Mouse (Mus musculus) left cerebral cortex, adult 9 months (tissue): ENCODE measurements around the gene H2afx.
"Not testable (repeated sequence)": the region's sequence is repeated elsewhere in the genome, so short reads cannot be mapped to it uniquely, and the experiment has no call there.

Experiments used
- DNase-seq, 2 experiments: peaks; one replicate each; pipeline ENCODE4 v3.0.0; 2022; ENCODE audit warnings: low spot score in 2 of 2

Gene H2afx

DNA sequence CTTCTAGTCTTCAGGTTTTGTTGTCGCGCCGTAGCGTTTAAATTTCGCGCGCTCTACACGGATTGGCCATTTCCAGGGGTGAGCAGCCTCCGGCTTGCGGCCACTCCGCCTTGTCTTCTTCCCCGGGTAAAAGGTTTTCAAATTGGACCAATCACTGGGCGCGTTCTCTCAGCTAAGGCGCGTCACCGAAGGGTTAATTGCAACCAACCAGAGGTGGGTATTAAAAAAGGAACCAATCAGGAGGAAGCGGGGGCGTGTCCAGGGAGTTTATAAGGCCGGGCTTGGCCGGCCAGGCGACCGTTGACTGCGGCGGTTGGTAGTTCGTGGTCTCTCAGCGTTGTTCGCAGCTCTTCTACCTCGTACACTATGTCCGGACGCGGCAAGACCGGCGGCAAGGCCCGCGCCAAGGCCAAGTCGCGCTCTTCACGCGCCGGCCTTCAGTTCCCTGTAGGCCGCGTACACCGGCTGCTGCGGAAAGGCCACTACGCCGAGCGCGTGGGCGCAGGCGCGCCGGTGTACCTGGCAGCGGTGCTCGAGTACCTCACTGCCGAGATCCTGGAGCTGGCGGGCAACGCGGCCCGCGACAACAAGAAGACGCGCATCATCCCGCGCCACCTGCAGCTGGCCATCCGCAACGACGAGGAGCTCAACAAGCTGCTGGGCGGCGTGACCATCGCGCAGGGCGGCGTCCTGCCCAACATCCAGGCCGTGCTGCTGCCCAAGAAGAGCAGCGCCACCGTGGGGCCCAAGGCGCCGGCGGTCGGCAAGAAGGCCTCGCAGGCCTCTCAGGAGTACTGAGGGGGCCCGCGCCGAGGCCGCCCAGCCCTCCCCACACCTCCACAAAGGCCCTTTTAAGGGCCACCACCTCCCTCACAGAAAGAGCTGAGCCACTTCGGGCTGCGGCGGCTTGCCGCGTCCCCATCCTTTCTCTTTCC, at the start of gene H2afx:
Gene H2afx (plus strand): TSS at position 299 of the 935 bp plus-strand sequence.
- DNase-seq: peak; percentile 99 to 100

DNA sequence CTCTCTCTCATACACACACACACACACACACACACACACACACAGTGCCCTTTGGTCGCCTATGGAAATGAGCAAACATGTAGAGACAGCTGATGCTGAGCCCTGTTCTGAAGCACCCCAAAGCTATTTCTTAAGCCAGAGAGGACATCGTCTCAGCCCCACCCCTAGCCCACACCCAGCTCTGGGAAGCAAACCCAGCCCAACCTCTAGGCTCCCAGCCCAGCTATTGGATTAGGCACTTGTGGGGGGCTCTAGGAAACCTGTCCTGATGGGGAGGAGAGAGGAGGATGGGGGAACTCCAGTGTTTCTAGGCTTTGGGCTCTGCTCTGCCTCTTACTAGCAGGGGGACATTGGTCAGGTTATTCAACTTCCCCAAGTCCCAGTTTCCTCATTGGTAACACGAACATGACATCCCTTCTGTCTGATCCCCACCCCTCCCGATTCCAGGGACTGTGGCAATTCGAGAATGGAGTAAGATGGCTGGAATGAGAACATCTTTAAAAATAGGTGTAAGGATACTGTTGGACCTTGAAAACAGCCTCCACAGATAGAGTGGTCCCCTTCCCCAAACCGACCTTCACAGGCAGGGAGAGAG, 48.1 kb upstream of the H2afx start:
- DNase-seq: no peak

DNA sequence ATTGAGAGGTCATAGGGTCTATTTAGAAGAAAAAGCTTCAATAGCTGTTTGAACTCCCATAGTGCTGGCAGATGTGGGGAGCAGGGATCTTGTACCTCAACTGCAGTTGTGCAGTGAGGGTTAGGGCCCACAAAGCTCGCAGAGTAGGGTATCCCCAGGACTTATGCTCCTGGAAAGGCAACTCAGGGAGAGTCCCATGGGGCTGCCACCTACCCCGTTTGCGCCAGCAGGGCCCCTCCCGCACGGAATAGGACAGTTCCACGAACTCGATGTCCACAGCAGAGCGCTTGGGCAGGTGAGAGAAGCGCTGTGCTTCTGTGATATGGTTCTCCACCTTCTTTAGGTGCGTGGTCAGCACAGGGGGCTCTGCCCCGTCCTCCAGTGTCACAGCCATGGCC, 47.5 kb upstream of the H2afx start:
- no peak for DNase-seq

DNA sequence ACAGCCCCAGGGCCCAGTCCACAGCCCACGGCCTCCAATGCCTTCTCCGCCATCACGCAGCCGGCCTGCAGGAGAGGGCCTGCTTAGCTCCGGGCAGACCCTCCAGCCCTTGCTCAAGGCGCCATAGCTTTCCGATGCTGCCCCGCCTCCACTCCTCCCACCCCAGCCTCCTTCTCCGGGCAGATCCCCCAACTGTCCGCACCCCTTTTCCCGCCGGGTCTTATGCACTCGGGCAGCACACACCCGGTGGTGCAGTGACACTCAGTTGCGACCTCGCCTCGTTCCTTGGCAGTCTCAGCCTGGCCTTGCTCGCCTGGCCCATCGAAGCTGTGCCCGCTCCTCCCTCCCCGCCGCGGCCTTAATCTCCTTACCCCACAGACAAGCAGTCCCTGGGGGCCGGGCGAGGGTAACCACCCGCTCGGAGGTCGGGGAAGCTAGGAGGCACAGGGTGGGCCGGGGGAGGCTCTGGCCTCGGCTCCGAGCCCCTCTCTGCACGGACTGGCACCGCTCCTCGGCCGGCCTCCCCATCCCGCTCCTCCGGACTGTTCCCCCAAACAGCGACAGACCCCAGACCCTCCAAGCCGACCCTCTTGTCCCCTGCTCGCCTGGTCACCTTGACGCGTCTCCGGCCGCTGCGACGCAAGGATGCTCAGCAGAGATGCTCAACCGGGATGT, 47.0 kb upstream of the H2afx start:
- DNase-seq: no peak

DNA sequence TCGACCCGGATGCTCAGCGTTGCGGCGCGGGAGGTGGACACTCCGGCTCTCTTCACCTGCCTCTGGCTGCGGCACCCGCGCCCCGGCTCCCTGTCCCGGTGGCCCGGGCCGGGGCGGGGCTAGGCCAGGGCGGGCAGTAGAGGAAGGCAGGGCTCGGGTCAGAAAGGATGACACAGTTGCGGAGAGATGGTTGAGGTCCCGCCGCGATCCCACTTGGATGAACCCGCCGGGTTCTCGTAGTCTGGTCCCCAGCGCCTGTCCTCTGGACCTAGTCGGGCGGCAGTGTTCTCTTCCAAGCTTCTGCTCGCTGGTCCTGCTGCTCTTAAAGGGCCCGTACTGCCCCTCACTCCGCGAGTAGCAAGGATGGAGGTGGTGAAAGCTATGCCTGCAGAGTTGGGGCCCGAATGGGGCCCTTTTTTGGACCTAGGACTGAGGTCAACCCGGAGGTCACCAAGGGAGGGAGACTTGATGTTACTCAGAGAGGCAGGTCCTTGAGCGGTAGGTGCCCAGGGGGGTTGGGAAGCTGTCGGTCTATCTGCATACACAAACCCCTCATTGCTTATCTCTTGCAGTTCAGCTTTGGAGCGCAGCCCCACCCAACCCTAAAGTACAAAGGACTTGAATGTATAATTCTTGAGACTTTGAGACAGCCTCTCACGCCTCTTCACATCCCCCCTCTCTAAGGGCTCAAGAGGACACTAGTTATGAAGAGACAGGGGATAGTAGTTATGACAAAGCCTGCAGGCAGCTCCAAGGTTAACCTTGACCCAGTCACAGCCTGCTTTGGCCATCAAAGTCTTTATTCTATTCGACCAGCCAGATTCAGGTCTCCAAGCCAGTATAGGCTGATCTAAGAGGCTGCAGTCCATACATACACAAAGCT, 46.2 kb upstream of the H2afx start, which contains the start of gene Abcg4:
Gene Abcg4 (minus strand): TSS at position 540 of the 883 bp plus-strand sequence.
- DNase-seq: peak in 1 of 2 experiments; percentile 50

DNA sequence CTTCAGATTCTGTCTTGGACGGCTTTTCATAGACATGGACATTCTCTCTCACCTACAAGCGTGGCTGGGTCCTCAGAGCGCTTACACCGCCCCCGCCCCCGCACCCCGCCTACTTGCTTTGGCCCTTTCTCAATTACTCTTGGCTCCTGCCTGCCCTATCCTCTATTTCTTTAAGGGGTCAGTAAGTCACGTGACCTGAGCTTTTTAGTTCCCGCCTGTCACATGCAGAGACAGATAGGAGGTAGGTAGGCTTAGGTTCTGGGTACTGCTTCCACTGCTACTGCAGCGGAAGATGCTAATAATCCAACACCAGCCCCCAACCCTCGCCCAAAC, 45.6 kb upstream of the H2afx start:
- no peak for DNase-seq

DNA sequence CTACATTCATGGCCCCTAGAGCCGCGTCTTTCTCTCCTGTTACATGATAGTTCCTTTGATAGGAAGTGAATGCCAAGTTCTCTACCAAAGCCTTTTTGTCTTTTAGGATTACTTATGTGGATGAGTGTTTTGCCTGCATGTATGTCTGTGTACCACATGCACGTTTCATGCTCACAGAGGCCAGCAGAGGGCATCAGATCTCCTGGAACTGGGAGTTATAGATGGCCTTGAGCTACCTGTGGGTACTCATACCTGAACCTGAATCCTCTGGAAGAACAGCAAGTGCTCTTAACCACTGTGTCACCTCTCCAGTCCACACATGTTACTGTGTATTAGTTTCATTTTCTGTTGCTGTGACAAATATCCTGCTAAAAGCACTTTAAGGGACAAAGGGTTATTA, 42.0 kb upstream of the H2afx start:
- no peak for DNase-seq

DNA sequence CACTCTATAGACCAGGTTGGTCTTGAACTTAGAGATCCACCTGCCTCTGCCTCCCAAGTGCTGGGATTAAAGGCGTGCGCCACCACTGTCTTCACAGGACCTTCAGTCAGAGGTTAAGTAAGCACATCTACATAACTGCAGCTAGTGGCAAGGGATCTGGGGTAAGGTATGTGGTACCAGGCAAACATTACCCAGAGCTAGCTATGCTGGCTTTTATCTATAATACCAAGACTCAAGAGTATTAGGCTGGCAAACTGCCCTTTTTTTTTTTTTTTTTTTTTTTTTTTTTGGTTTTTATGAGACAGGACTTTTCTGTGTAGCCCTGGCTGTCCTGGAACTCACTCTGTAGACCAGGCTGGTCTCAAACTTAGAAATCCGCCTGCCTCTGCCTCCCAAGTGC, 34.5 kb upstream of the H2afx start:
- not testable (repeated sequence) for DNase-seq

DNA sequence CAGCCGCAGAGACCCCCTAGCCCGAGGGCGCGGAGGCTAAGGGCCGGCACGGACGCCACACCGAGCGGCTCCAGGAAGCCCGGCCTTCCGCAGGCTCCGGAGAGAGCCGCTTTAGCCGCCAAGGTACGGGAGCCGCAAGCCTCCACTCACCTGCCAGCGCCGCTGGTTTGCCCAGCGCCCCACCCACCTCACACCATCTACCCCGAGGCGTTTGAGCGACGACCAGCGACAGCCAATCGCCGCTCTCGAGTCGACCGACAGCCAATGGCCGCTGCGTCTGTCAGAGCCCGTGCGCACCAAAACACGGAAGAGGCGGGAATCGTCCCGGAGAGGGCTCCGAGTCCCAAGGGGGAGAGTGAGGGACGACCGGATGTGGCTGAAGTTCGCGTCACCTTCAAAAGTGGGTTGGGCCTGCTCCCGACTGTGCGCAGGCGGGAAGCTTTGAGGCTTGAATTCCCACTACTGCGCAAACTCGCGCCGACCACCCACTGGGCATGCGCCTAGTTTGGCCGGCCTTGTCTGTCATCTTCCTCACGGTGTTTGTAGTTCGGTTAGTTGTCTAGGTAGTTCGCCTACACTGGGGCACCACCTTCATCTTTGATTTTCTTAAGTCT, 28.9 kb upstream of the H2afx start, which contains the start of gene Hinfp:
Gene Hinfp (minus strand): TSS at position 206 of the 614 bp plus-strand sequence.
- DNase-seq: peak; percentile 98 to 99

DNA sequence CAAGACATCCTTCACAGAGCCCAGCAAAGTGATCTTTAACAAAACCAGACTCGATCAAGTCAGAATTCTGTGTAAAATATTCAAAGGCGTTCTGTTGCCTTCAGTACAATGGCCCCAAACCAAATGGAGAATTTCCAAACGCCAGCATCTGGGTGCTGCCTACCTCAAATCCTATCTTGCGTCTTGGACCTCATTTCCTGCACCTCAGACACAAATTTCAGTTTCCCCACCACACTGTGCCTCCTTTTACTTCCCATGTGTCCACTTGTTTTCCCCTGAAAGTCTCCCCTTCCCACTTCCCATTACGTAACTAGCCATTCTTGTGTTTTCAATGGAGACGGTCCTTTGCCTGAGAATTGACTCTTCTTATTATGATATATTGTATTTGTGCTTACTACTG, 28.0 kb upstream of the H2afx start:
- no peak for DNase-seq

DNA sequence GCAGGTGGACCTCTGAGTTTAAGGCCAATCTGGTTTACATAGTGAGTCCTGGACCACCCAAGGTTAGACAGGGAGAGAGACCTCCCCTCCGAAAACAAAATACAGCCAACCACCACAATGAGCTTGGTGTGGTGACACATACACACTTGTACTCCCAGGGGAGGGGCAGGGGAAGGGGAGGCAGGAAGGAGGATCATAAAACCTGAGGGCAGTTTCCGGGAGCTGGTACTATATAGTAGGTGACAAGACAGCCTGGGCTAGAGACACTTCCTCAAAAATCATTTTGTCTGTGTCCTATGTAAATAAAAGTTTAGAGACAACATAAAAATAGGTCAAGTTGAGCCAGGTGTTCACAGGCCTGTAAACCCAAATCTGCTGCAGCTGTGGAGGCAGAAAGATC, 27.2 kb upstream of the H2afx start:
- DNase-seq: no peak

DNA sequence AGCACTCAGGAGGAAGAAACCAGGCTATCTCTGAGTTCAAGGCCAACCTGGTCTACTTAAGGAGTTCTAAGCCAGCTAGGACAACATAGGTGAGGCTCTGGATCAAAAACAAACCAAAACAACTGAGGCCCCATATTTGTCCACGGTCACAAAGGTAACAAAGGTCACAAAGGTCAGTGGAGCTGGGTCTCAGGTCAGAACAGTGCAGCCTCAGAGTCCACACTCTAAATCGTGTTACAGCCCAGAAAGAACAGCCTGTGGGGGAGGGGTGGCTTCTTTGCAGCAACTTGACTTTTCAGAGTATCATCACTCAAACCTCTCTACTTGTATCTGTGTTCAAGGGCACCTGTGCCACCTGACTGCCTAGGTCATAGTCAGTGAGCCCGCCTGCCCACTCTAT, 24.7 kb upstream of the H2afx start:
- DNase-seq: no peak

DNA sequence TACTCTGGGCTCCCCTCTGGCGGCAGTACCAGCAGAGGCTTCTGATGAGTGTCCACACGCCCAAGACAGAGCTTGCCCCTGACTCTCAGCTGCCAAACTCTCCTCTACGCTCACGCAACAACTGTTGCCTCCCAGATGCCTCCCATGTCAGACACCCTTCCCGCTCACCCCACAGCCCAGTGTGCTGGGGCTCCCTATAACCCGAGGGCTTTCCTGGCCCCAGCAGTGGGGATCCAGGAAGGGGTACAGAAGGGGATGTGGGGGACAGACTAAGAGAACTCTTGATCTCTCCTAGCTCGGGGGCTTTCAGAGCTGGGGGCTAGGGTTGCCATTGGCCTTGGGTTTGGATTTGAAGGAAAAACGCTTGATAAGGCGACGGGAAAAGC, 23.8 kb upstream of the H2afx start:
- DNase-seq: no peak

DNA sequence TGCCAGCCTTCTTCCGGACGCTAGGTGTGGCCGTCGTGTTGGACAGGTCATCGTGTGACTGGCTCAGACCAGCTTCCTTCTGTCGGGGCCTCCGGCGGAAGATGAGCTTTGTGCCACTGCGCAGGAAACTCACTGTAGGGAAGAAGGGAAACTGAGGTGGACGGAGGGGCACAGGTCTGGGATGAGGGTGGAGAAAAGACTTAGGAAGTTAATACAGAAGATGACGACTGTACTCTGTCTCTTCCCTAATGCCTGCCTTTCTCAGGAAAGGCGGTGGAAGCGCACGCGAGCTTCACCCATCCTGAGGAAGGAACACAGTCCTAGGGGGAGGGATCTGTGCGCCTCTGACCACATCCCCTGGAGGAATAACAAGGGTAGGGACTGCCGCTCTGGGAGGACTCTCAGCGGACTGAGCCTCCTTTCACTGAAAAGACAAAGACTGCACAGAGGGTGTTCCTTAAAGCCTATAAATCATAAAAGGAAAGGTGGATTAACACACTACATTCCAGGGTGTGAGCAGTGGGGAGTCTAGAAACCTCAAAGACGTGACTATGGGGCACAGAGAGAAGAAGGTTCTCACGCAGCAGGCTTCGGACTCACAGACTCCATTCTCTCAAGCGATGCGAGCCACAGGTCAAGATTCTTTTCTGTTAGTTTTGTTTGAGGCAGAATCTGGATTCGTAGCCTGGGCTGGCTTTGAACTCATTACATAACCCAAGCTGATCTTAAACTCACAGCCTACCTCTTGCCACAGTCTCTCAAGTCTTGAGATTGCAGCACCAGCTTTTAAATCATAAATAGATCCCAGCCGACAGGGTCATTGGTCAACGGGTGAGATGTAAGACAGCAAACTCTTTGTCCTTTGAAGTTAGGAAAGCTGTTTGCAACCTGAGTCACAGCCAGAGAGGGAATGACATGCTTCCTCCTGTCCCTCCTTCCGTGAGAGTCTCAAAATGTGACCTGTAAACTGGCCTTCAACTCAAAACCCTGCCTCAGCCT, 23.1 kb upstream of the H2afx start:
- no peak for DNase-seq

DNA sequence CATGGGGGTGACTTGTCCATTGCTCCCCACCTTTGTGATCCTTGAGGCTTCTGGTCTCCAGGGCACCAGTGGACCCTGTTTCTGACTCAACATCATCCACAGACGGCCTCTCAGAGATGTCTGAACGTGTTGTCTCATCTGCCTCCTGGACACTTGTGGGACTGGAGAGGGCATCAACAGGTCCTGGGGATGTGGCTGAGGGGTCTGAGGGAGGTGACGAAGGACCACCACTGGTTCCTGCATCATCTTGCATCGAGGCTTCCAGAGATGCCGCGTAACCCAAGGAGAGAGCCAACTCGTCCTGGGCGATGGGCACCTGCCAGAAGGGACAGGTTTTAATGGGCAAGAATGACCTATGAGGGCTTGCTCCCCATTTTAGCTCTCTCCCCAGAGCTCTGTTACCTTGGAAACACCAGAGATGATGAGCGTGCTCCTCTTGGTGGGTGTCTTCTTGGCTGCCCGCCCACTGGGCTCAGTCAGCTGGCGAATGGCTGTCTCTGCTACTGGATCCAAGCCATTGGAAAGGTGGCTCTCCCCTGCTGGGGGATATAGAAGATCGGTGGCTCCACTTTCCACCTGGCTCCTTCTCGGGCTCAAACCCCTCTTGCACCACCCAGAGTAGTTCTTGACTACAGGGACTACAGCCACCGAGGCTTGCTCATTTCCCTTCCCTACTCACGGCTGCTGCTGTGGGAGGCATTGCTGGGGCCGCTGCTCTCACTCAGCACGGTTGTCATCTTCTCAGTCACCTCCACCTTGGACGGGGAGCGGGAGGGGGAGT, 20.8 kb upstream of the H2afx start:
- peak; percentile 55 to 84 for DNase-seq

DNA sequence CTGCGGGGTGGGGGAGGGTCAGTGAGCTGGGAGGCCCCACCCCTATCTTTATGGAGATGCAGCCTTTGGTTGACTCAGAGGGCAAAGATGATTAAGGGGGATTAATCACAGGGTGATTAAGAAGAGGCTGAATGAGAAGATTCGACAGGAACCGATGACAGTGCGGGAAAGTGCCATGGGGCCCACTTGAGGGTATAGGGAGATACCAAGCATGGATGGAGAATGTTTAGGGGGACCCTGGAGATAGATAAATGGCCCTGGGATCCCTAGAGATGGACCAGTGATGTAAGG, 20.3 kb upstream of the H2afx start:
- no peak for DNase-seq

DNA sequence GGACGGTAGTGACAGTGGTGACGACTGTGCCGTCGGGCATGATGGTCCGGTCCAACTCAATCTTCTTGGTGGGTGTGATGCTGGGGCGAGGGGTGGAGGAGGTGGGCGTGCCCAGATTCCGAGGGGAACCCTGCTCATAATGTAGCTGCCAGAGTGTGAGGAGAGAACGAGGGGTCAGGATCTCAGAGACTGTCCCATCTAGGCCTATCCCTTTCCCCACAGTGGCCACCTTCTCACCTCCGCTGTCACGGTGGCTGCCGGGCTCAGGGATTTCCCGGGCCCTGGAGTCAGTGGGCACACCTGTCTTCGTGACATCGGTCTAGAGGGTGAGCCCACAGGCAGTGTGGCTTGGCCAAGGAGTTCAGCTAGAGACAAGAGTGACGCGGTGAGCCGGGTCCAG, 19.6 kb upstream of the H2afx start:
- DNase-seq: no peak

DNA sequence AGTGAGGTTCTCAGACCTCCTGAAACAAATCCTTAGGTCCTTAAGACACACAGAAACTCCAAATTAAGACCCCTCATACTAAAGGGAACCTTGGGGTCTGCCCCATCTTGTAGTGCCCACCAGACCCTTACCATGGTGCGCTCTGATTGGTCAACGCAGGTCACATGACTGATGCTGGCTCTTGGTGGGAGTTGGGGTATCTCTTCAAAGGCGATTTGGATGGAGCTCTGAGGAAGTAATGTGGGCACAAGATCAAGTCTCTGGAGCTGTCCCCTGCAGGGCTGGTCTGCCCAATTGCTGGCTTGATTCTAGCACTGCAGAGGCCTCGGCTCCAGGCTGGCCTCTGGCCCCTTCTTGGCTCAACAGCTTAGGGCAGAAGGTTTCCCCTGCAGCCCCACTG, 17.0 kb upstream of the H2afx start:
- no peak for DNase-seq

DNA sequence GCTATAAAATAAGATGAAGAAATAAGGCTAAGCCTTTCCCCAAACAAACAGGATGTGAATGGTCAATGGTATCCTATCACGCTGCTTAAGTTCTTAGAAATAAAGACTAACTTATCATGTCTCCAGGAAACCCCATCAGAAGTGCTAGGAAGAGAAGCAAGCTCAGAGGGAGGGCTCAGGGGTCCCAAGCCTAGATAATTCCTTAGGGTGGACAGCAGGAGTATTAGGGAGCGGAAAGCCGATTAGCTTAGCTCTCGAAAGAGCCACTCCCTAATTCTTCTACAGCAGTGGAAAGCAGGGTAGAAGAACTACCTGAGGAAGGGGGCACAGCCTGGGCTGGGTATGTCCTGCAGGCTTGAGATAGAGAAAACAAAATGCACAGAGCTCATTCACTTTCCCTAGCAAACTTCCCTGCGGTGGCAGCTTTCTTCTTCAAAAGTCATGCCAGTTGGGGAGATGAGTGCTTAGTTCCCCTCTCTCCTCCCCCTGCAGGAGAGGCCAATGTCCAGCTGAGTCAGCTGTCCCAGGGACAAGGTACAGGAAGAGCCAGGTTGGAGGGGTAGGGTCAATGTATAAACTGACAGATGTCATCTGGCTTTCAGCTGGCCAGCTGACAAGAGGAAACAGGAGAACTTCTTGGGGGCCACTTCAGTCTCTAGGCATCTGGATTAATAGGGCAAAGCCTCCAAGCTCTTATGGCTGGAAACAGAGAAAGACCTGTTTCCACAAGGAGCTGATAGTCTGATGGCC, 16.2 kb upstream of the H2afx start:
- no peak for DNase-seq
